Mouse (Mus musculus) embryonic facial prominence, embryonic 13.5 days (tissue): ENCODE results near the gene Ablim1. TPM values are rescaled to one million over a fixed set of nuclear protein-coding genes. Genes with fewer than 3 reads are reported as not detected.

ENCODE experiments used
- ATAC-seq: fragments of 200-750 bp; cut with Nextera tagmentation; 2 replicates; pipeline ENCODE4 v1.8.0; 2017; ENCODE audit warnings: low read depth; ENCODE audit not compliant: insufficient number of reproducible peaks, insufficient read depth, low FRiP score, low TSS enrichment
- H3K27ac ChIP-seq: fragments of 300-500 bp; sonication (generic); 2 replicates; pipeline ENCODE4 v1.5.1; 2015; ENCODE audit warnings: moderate library complexity, mild to moderate bottlenecking, inconsistent platforms
- H3K27me3 ChIP-seq: fragments of 300-500 bp; sonication (generic); 2 replicates; pipeline ENCODE4 v1.6.1; 2015; ENCODE audit warnings: mild to moderate bottlenecking, inconsistent platforms
- H3K36me3 ChIP-seq: fragments of 300-500 bp; sonication (generic); 2 replicates; pipeline ENCODE4 v1.6.1; 2015; ENCODE audit warnings: mild to moderate bottlenecking, inconsistent platforms
- H3K4me1 ChIP-seq: fragments of 300-500 bp; sonication (generic); 2 replicates; pipeline ENCODE4 v1.6.1; 2015; ENCODE audit warnings: inconsistent platforms
- H3K4me2 ChIP-seq: fragments of 300-500 bp; sonication (generic); 2 replicates; pipeline ENCODE4 v1.6.1; 2015; ENCODE audit warnings: moderate library complexity, mild to moderate bottlenecking, inconsistent platforms
- H3K4me3 ChIP-seq: fragments of 300-500 bp; sonication (generic); 2 replicates; pipeline ENCODE4 v1.5.1; 2015; ENCODE audit warnings: mild to moderate bottlenecking, inconsistent platforms
- H3K9ac ChIP-seq: fragments of 300-500 bp; sonication (generic); 2 replicates; pipeline ENCODE4 v1.6.1; 2015; ENCODE audit warnings: mild to moderate bottlenecking, inconsistent platforms
- H3K9me3 ChIP-seq: fragments of 300-500 bp; sonication (generic); 2 replicates; pipeline ENCODE4 v1.6.1; 2016; ENCODE audit warnings: inconsistent platforms
- WGBS: fragments of 180-500 bp; shearing (Covaris S2); methylation state at CpG from one replicate; pipeline ENCODE4 v1.1.7; 2015; ENCODE audit warnings: mixed read lengths; 5-methylcytosine and 5-hydroxymethylcytosine counted together
- polyA plus RNA-seq: library from polyadenylated mRNA; unstranded; fragments of >200 nt; fragmentation: Nextera tagmentation; extraction: Ambion mirVana; gene quantifications from 2 replicates; pipeline ENCODE4 v1.2.1, GENCODE M21; 2015

Ablim1 gene
- polyA plus RNA-seq, 1 experiment from 2014 or later, result 33.3 TPM

DNA sequence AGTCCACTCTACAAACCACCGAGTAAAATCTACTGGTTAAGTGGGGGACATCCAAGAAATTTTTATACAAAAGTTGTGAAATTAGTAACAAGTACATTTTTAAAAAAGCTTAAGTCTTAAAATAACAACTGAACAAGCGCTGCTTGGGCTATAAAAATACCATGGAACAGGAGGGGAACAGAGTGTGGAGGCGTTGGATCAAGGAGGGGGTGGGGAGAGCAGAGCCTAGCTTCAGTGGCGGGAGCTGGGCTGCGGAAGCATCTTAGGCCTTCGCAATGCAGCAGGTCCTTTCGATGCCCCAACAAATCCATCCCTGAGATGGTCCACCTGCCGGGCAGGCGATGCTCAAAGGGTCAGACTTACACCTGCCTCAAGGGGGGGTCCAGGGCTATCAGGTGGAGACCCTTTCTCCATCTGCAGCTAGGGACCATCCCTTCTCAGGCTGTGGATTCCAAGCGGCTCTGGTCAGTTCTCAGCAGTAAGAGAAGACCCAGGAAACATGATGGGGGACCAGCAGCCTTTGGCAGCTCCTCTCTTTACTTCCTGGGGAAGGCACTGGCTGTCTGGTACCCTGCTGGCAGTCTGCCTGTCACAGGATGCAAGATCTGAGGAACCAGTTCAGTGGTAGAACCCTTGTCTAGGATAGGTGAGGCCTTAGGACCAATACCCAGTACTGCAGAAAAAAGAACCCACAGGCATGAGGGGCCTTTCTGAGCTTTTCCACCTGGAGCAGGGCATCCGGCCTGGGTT, 152.6 kb downstream of the Ablim1 start:
- Histone ChIP-seq H3K4me2 (no peak overlapping the region), H3K27ac (no peak overlapping the region), H3K4me1 (no peaks in the 10 kb centered on the region), H3K36me3 (no peaks in the 10 kb centered on the region), H3K9me3 (no peaks in the 10 kb centered on the region), H3K27me3 (no peaks in the 10 kb centered on the region), H3K4me3 (no peak overlapping the region), H3K9ac (no peak overlapping the region)
- WGBS, result 76% methylated on average over 11 of the region's 11 CpGs
- no peak for ATAC-seq

DNA sequence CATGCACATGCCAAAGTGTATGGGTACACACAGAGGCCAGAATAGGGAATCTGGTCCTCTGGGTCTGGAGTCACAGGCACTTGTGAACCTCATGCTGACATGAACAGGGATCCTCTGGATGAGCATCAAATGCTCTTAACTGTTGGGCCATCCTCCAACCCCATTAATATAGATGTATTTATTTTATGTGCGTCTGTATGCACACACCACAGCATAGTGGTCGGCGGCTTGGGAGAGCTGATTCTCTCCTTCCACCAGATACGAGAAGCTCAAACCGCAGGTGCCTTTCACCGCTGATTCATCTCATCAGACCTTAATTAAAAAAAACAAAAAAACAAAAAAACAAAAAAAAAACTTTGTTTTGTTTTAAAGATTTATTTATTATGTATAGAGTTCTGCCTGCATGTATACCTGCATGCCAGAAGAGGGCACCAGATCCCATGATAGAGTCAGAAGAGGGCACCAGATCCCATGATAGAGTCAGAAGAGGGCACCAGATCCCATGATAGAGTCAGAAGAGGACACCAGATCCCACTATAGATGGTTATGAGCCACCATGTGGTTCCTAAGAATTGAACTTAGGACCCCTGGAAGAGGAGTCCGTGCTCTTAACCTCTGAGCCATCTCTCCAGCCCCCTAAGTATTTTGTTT, 153.6 kb downstream of the Ablim1 start:
- H3K27ac ChIP-seq, result no peak overlapping the region
- no peak overlapping the region for H3K9ac ChIP-seq
- no peak overlapping the region for H3K4me3 ChIP-seq
- no peaks in the 10 kb centered on the region for H3K36me3 ChIP-seq
- WGBS, result 71% methylated on average over 7 of the region's 7 CpGs
- H3K4me2 ChIP-seq, result no peak overlapping the region
- H3K27me3 ChIP-seq, result no peaks in the 10 kb centered on the region
- no peaks in the 10 kb centered on the region for H3K4me1 ChIP-seq
- no peak for ATAC-seq
- no peaks in the 10 kb centered on the region for H3K9me3 ChIP-seq

DNA sequence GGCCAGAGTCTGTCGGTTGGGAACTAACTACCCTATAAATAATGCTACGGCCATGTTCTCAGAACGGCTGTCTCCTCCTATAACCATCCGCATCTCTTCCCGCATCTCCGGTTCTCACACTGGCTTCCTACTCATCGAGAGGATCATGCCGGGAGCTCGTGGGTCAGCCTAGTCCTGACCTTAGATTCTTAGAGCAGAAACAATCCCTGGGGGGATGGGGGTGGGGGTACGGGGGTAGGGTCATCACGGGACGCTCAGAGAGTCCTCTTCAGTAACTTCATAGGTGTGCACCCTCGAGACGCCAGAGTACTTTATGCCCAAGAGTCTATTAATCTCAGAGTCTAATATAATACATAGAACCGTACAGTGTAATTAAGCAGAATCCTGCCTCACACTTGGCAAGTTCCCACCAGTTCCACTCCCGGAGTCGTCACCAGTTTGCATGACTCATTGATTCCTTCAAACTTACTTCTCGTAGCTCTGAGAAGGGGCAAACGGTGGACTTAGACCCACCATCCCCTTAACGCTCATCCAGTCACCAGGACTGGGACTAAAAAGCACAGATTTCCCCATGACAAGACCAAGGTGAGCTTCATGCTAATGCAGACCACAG, 156.9 kb downstream of the Ablim1 start:
- Histone ChIP-seq H3K4me3 (no peak overlapping the region), H3K27ac (no peak overlapping the region), H3K4me2 (no peak overlapping the region), H3K9me3 (no peaks in the 10 kb centered on the region), H3K36me3 (no peaks in the 10 kb centered on the region), H3K27me3 (no peaks in the 10 kb centered on the region), H3K4me1 (peaks cover 5% of the 10 kb centered on the region), H3K9ac (no peak overlapping the region)
- WGBS, result 66% methylated on average over 20 of the region's 20 CpGs
- ATAC-seq, result no peak

DNA sequence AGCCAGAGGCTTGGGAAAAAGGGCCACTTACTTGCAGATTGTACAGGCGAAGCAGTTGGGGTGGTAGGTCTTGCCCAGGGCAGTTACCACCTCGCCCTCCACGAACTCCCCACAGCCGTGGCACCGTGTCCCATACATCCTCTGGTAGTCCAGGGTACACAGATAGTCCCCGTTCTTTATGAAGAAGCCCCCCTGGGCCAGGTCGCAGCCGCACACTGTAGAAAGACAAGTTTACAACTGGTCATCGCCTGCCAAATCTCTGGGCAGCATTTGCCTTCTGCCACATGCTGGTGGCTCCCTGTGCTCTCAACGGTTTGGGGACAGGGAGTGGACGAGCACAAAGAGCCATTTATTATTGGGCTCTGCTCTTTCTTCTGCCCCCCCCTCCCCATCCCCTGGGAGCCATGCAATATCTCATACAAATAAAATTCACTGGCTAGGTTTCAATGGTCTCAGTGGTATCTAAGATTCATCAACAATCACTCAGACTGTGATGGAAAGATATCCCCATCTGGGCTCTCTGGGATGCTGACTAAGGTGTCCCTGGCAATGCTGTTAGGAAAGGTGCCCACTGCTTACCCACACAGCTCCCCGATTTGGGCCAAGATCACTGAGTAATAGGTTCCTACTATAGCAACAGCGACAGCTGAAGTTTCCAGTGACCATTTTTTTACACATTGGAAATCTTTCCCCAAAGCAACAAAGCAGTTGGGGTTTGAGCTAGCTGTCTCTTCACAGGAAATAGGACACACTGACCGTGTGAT, 159.4 kb downstream of the Ablim1 start:
- ATAC-seq, result no peak
- 81% methylated on average over 14 of the region's 14 CpGs for whole genome bisulfite sequencing
- Histone ChIP-seq H3K27ac (no peak overlapping the region), H3K4me2 (no peak overlapping the region), H3K36me3 (no peaks in the 10 kb centered on the region), H3K4me1 (peaks cover 19% of the 10 kb centered on the region), H3K9me3 (no peaks in the 10 kb centered on the region), H3K27me3 (no peaks in the 10 kb centered on the region), H3K9ac (no peak overlapping the region), H3K4me3 (no peak overlapping the region)

DNA sequence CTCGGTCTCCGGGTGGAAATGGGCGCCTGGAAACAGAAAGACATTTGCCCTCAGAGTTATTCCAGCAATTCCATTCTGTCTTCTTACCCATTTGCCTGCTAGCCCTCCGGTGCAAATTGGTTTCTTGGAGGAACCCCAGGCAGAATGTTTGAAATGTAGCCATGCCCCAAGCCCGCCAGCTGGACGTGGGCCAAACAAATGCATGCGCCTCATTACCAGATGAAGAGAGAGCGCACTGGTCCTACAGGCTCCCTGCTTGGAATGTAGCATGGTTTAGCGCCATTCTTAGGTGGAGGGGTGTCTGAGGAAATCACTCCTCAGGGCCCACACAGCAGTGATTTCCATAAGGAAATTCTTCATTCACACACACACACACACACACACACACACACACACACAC, 162.4 kb downstream of the Ablim1 start:
- H3K4me2 ChIP-seq, result peak overlapping the region; percentile 26
- no peak for ATAC-seq

DNA sequence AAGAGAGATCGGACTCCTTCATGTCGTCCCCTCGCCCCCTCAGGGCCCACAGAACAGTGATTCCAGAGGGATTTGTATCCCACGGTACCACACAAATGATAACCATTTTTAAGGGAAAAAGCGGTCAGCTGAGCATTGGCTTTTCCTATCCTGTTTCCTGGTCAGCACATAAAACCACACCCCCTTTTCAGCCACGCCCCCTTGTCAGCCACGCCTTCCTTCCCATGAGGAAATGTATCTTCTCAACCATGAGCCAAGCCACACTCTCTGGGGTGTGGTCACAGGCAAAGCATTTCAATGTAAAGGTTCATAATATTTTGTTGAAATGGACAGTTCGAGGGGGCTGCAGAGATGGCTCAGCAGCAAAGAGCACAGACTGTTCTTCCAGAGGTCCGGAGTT, 163.2 kb downstream of the Ablim1 start:
- Histone ChIP-seq H3K27me3 (no peaks in the 10 kb centered on the region), H3K9me3 (no peaks in the 10 kb centered on the region), H3K36me3 (no peaks in the 10 kb centered on the region), H3K9ac (no peak overlapping the region), H3K4me1 (peaks cover 32% of the 10 kb centered on the region), H3K4me3 (no peak overlapping the region), H3K4me2 (no peak overlapping the region), H3K27ac (no peak overlapping the region)
- WGBS, result 81% methylated on average over 9 of the region's 9 CpGs
- ATAC-seq, result no peak

More for the DNA sequence above, 162.4 kb downstream of the Ablim1 start:
- no peaks in the 10 kb centered on the region for H3K27me3 ChIP-seq
- H3K4me1 ChIP-seq, result peaks cover 24% of the 10 kb centered on the region
- H3K9ac ChIP-seq, result no peak overlapping the region
- H3K9me3 ChIP-seq, result no peaks in the 10 kb centered on the region
- no peaks in the 10 kb centered on the region for H3K36me3 ChIP-seq
- H3K27ac ChIP-seq, result peak overlapping the region; percentile 52; the same call in 1 of the 2 replicates
- H3K4me3 ChIP-seq, result no peak overlapping the region
- WGBS, result 29% methylated on average over 9 of the region's 9 CpGs

DNA sequence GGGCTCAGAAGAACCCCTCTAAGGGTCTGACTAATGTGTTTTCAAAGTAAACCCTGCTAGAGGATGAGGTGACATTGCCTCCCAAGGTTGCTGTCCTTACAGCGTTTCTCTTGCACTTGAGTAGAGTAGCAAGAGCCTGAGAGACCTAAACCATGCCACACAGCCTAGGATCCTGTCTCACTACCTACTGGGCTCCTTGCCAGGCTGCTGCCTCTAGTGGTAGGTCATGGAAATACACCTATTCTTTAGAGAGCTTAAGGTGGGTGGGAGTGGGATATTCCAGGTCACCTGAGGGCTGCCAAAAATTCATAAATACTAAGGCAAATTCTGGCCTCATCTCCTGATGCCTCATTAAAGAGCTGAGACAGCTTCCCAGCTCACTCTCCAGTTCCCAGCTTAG, 164.4 kb downstream of the Ablim1 start:
- 52% methylated on average over 1 of the region's 1 CpGs for WGBS
- ATAC-seq, result no peak
- Histone ChIP-seq H3K27me3 (no peaks in the 10 kb centered on the region), H3K9me3 (no peaks in the 10 kb centered on the region), H3K27ac (no peak overlapping the region), H3K4me3 (no peak overlapping the region), H3K36me3 (no peaks in the 10 kb centered on the region), H3K9ac (no peak overlapping the region), H3K4me2 (no peak overlapping the region), H3K4me1 (peaks cover 33% of the 10 kb centered on the region)

DNA sequence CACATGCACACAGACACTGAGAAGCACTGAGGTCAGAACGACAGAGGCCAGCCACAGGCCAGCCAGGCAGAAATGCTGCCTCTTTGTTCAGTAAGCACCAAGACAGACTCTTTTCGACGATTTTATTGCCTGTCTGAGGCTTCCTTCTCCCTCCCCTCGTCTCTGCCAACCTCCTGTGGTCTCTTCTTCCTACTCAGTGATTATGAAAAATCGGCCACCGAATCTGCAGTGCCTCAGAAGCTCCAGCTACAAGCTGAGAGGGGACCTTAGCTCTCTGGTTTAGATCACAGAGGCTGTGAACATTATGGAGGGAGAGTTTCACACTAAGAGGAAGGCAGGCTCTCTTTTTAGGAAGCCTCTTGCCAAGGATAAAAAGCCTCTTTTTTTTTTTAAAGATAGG, 167.0 kb downstream of the Ablim1 start:
- H3K27me3 ChIP-seq, result no peaks in the 10 kb centered on the region
- 0 out of 2 replicates have a peak overlapping the region, but pooled peaks have one; percentile 37 for H3K9ac ChIP-seq
- 0 out of 2 replicates have a peak overlapping the region, but pooled peaks have one; percentile 34 for H3K27ac ChIP-seq
- peaks cover 3% of the 10 kb centered on the region; the same call in 1 of the 2 replicates for H3K9me3 ChIP-seq
- H3K36me3 ChIP-seq, result no peaks in the 10 kb centered on the region
- H3K4me3 ChIP-seq, result no peak overlapping the region
- no peak overlapping the region for H3K4me2 ChIP-seq
- peaks cover 27% of the 10 kb centered on the region for H3K4me1 ChIP-seq
- WGBS, result 25% methylated on average over 6 of the region's 6 CpGs
- no peak for ATAC-seq

DNA sequence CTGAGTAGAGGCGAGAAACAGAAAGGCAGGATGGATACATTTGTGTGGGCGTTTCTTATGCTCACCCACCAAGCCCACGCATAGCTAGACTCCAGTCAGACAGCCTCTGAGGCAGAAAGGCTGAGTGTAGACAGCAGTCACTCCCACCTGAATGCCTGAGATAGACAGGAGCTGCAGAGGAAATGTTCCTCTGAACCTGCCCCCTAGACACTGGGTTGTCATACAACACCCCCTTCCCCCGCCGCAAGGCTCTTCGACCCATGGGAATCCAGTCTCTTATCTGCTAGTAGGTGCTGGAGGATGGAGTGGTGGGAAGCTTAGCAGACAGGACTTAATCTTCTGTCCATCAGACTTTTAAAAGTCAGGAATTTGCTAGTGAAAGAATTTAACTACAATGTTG, 167.8 kb downstream of the Ablim1 start:
- H3K9ac ChIP-seq, result no peak overlapping the region
- peaks cover 3% of the 10 kb centered on the region; the same call in 1 of the 2 replicates for H3K9me3 ChIP-seq
- WGBS, result 67% methylated on average over 6 of the region's 6 CpGs
- H3K4me3 ChIP-seq, result no peak overlapping the region
- H3K27me3 ChIP-seq, result no peaks in the 10 kb centered on the region
- peaks cover 19% of the 10 kb centered on the region for H3K4me1 ChIP-seq
- no peak overlapping the region for H3K4me2 ChIP-seq
- H3K36me3 ChIP-seq, result no peaks in the 10 kb centered on the region
- ATAC-seq, result no peak
- H3K27ac ChIP-seq, result 0 out of 2 replicates have a peak overlapping the region, but pooled peaks have one; percentile 34

DNA sequence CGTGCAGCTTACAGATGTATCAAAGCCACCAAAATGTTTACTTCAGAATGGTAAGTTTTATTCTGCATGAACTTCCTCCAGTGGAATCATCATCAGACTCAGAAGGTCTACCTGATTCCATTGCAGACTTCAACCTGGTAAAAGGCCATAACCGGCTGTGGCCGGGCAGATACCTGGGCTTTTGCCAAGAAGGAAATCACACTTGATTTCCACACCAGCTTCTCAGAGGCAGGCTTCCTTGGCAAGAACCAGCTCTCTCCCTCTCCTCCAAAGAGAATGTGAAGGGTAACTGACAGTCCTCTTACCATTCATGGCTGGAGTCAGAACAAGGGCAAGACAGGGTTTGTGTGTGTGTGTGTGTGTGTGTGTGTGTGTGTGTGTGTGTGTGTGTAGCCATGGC, 171.1 kb downstream of the Ablim1 start:
- Histone ChIP-seq H3K27ac (no peak overlapping the region), H3K36me3 (no peaks in the 10 kb centered on the region), H3K4me2 (no peak overlapping the region), H3K27me3 (no peaks in the 10 kb centered on the region), H3K4me3 (no peak overlapping the region), H3K4me1 (peaks cover 14% of the 10 kb centered on the region), H3K9ac (no peak overlapping the region), H3K9me3 (peaks cover 3% of the 10 kb centered on the region; the same call in 1 of the 2 replicates)
- WGBS, result 71% methylated on average over 3 of the region's 3 CpGs
- ATAC-seq, result no peak

DNA sequence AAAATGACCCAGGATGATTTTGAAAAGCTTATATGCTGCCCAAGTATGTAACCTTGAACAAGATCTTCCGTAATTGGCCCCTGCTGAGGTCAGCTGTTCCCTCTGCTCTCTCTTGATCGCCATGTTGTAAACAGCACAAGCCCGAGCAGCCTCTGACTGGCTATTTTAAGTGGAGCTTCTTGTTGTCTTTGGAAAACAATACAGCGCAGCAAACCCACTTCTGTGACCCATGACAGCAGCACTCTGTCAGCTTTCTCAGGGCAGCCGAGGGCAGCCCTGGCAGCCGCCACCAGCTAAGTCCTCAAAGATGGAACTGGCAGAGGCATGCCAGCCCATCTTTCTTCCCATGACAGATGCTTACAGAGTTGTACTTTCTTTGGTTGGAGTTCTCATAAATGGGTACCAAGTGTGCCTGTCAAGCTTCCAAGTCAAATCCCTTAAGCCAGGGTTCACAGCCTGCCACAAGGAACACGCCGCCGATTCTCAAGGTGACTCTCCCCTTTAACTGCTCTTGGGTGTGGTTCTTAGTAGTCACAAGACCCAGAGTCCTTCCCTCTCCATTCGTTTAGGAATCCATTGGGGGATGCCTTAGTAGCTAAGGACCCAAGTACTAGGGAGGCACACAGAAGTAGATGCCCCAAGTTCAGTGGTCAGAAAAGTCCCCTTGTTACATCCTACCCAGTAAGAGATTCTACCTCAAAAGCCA, 172.8 kb downstream of the Ablim1 start:
- ATAC-seq, result no peak
- Histone ChIP-seq H3K9ac (no peak overlapping the region), H3K27me3 (no peaks in the 10 kb centered on the region), H3K4me3 (no peak overlapping the region), H3K4me2 (no peak overlapping the region), H3K27ac (no peak overlapping the region), H3K4me1 (peaks cover 5% of the 10 kb centered on the region), H3K36me3 (no peaks in the 10 kb centered on the region), H3K9me3 (peaks cover 3% of the 10 kb centered on the region; the same call in 1 of the 2 replicates)
- 80% methylated on average over 10 of the region's 10 CpGs for WGBS
